Mouse (Mus musculus) heart, embryonic 10.5 days (tissue): Measurements from ENCODE around the gene Hbb-bt. TPM values are rescaled to one million over a fixed set of nuclear protein-coding genes. Genes with fewer than 3 reads are reported as not detected.
"Not testable (repeated sequence)": the region's sequence is repeated elsewhere in the genome, so short reads cannot be mapped to it uniquely, and the experiment has no call there.

Experiments
- DNase-seq: peaks from one replicate; pipeline ENCODE4 v3.0.0-alpha.2; 2017; ENCODE audit warnings: low spot score
- H3K27ac ChIP-seq: fragments of 300-500 bp; sonication (generic); 2 replicates; pipeline ENCODE4 v1.5.1; 2016; ENCODE audit warnings: mild to moderate bottlenecking
- H3K27me3 ChIP-seq: fragments of 300-500 bp; sonication (generic); 2 replicates; pipeline ENCODE4 v1.6.1; 2016; ENCODE audit warnings: mild to moderate bottlenecking; ENCODE audit not compliant: poor library complexity, insufficient read depth, severe bottlenecking
- H3K36me3 ChIP-seq: fragments of 300-500 bp; sonication (generic); 2 replicates; pipeline ENCODE4 v1.6.1; 2016; ENCODE audit warnings: mild to moderate bottlenecking, moderate library complexity
- H3K4me1 ChIP-seq: fragments of 300-500 bp; sonication (generic); 2 replicates; pipeline ENCODE4 v1.6.1; 2016; ENCODE audit warnings: mild to moderate bottlenecking
- H3K4me3 ChIP-seq: fragments of 300-500 bp; sonication (generic); 2 replicates; pipeline ENCODE4 v1.5.1; 2016; ENCODE audit warnings: mild to moderate bottlenecking, moderate library complexity
- H3K9me3 ChIP-seq: fragments of 300-500 bp; sonication (generic); 2 replicates; pipeline ENCODE4 v1.6.1; 2016; ENCODE audit warnings: mild to moderate bottlenecking, moderate library complexity
- WGBS: fragments of 180-500 bp; shearing (Covaris S2); methylation state at CpG from one replicate; pipeline ENCODE4 v1.1.7; 2016; 5-methylcytosine and 5-hydroxymethylcytosine counted together
- polyA plus RNA-seq: library from polyadenylated mRNA; unstranded; fragments of >200 nt; fragmentation: Nextera tagmentation; extraction: Ambion mirVana; gene quantifications from 2 replicates; pipeline ENCODE4 v1.2.1, GENCODE M21; 2016

Gene Hbb-bt
- polyA plus RNA-seq, 1 experiment from 2014 or later, result 442 TPM

GRCm38 (mm10) chr7:103792669-103793388 is 21.0 kb downstream of the Hbb-bt start:
- H3K27me3 ChIP-seq, result no peaks in the 10 kb centered on the region
- no peak overlapping the region for H3K4me3 ChIP-seq
- H3K36me3 ChIP-seq, result no peaks in the 10 kb centered on the region
- no peak overlapping the region for H3K27ac ChIP-seq
- WGBS, result 16% methylated on average over 4 of the region's 4 CpGs
- no peak for DNase-seq
- no peaks in the 10 kb centered on the region for H3K9me3 ChIP-seq
- no peaks in the 10 kb centered on the region for H3K4me1 ChIP-seq

GRCm38 (mm10) chr7:103791721-103792120 is 22.1 kb downstream of the Hbb-bt start, which contains the start of gene Olfr67:
Gene Olfr67, minus strand, starts transcription at chr7:103791821.
- Histone ChIP-seq H3K36me3 (no peaks in the 10 kb centered on the region), H3K27me3 (no peaks in the 10 kb centered on the region)
- WGBS, result 80% methylated on average over 3 of the region's 3 CpGs

GRCm38 (mm10) chr7:103779598-103779997 is 34.2 kb downstream of the Hbb-bt start, which contains the start of gene Olfr68:
Gene Olfr68, minus strand, starts transcription at chr7:103779698.
- no peak within 1 kb of the TSS for H3K4me3 ChIP-seq
- H3K4me1 ChIP-seq, result no peaks in the 10 kb centered on the region
- H3K9me3 ChIP-seq, result no peaks in the 10 kb centered on the region
- no peaks in the 10 kb centered on the region for H3K36me3 ChIP-seq
- H3K27me3 ChIP-seq, result no peaks in the 10 kb centered on the region
- no peak within 1 kb of the TSS for H3K27ac ChIP-seq
- WGBS, result 80% methylated on average over 3 of the region's 3 CpGs
- no peak for DNase-seq

More at GRCm38 (mm10) chr7:103791721-103792120, 22.1 kb downstream of the Hbb-bt start, which contains the start of gene Olfr67:
- H3K9me3 ChIP-seq, result no peaks in the 10 kb centered on the region
- H3K4me1 ChIP-seq, result no peaks in the 10 kb centered on the region
- H3K27ac ChIP-seq, result no peak within 1 kb of the TSS
- DNase-seq, result no peak
- no peak within 1 kb of the TSS for H3K4me3 ChIP-seq

- H3K27ac ChIP-seq, DNase-seq, H3K4me1 ChIP-seq, H3K9me3 ChIP-seq, H3K27me3 ChIP-seq, H3K36me3 ChIP-seq, H3K4me3 ChIP-seq: not testable (repeated sequence)
- WGBS, result 62% methylated on average over 4 of the region's 4 CpGs
These were observed 36.1 kb downstream of the Hbb-bt start for GRCm38 (mm10) chr7:103777652-103778051.

GRCm38 (mm10) chr7:103771494-103771893 is 42.3 kb downstream of the Hbb-bt start, which contains the start of gene Olfr69:
Gene Olfr69, minus strand, starts transcription at chr7:103771594.
- H3K9me3 ChIP-seq, result no peaks in the 10 kb centered on the region
- no peaks in the 10 kb centered on the region for H3K36me3 ChIP-seq
- H3K4me3 ChIP-seq, result no peak within 1 kb of the TSS
- H3K27ac ChIP-seq, result no peak within 1 kb of the TSS
- DNase-seq, result no peak
- WGBS, result 71% methylated on average over 2 of the region's 2 CpGs
- no peaks in the 10 kb centered on the region for H3K4me1 ChIP-seq
- H3K27me3 ChIP-seq, result no peaks in the 10 kb centered on the region

GRCm38 (mm10) chr7:103767687-103768086 is 46.1 kb downstream of the Hbb-bt start:
- WGBS, result 70% methylated on average over 6 of the region's 6 CpGs
- H3K36me3 ChIP-seq, H3K27me3 ChIP-seq, H3K27ac ChIP-seq, DNase-seq, H3K9me3 ChIP-seq, H3K4me1 ChIP-seq, H3K4me3 ChIP-seq: not testable (repeated sequence)

Other genes starting within 250 kb of the Hbb-bt start
- not detected in 2 replicates for gene Olfr616, start 244.9 kb downstream of the Hbb-bt start, polyA plus RNA-seq
- gene Olfr617, start 240.9 kb downstream of the Hbb-bt start, polyA plus RNA-seq, result not detected in 2 replicates
- gene Olfr618, start 223.9 kb downstream of the Hbb-bt start, polyA plus RNA-seq, result not detected in 2 replicates
- gene Olfr619, start 213.4 kb downstream of the Hbb-bt start, polyA plus RNA-seq, result not detected in 2 replicates
- gene Olfr620, start 201.5 kb downstream of the Hbb-bt start, polyA plus RNA-seq, result not detected in 2 replicates
- gene Olfr622, start 171.3 kb downstream of the Hbb-bt start, polyA plus RNA-seq, result not detected in 2 replicates
- gene Olfr623, start 150.3 kb downstream of the Hbb-bt start, polyA plus RNA-seq, result not detected in 2 replicates
- gene Olfr624, start 142.8 kb downstream of the Hbb-bt start, polyA plus RNA-seq, result not detected in 2 replicates
- gene Olfr625-ps1, start 131.3 kb downstream of the Hbb-bt start, polyA plus RNA-seq, result not detected in 2 replicates
- not detected in 2 replicates for gene Olfr243, start 99.3 kb downstream of the Hbb-bt start, polyA plus RNA-seq
- gene Olfr628, start 83.6 kb downstream of the Hbb-bt start, polyA plus RNA-seq, result not detected in 2 replicates
- not detected in 2 replicates for gene Olfr629, start 69.1 kb downstream of the Hbb-bt start, polyA plus RNA-seq
- gene Olfr630, start 56.7 kb downstream of the Hbb-bt start, polyA plus RNA-seq, result not detected in 2 replicates
- not detected in 2 replicates for gene Olfr69, start 42.4 kb downstream of the Hbb-bt start, polyA plus RNA-seq
- not detected in 2 replicates for gene Olfr68, start 34.3 kb downstream of the Hbb-bt start, polyA plus RNA-seq
- not detected in 2 replicates for gene Olfr67, start 22.2 kb downstream of the Hbb-bt start, polyA plus RNA-seq
- 173 and 274 TPM in 2 replicates for gene Hbb-bs, start 14.1 kb upstream of the Hbb-bt start, polyA plus RNA-seq
- 0.28 and 1.2 TPM in 2 replicates for gene Hbb-bh2, start 26.5 kb upstream of the Hbb-bt start, polyA plus RNA-seq
- gene Hbb-bh1, start 29.2 kb upstream of the Hbb-bt start, polyA plus RNA-seq, result 8,898 and 9,884 TPM in 2 replicates
- gene Hbb-y, start 39.2 kb upstream of the Hbb-bt start, polyA plus RNA-seq, result 17,516 and 23,478 TPM in 2 replicates
- not detected in 2 replicates for gene Olfr66, start 72.3 kb upstream of the Hbb-bt start, polyA plus RNA-seq
- gene Olfr64, start 80.5 kb upstream of the Hbb-bt start, polyA plus RNA-seq, result not detected in 2 replicates
- not detected in 2 replicates for gene Olfr65, start 89.5 kb upstream of the Hbb-bt start, polyA plus RNA-seq
- not detected in 2 replicates for gene Olfr631, start 114.8 kb upstream of the Hbb-bt start, polyA plus RNA-seq
- gene Olfr632, start 120.4 kb upstream of the Hbb-bt start, polyA plus RNA-seq, result not detected in 2 replicates
- not detected in 2 replicates for gene Olfr633, start 130.4 kb upstream of the Hbb-bt start, polyA plus RNA-seq
- not detected in 2 replicates for gene Olfr635, start 157.2 kb upstream of the Hbb-bt start, polyA plus RNA-seq
- not detected in 2 replicates for gene Olfr638, start 184.8 kb upstream of the Hbb-bt start, polyA plus RNA-seq
- not detected in 2 replicates for gene Olfr639, start 203.3 kb upstream of the Hbb-bt start, polyA plus RNA-seq
- not detected in 2 replicates for gene Olfr640, start 211.6 kb upstream of the Hbb-bt start, polyA plus RNA-seq
- not detected in 2 replicates for gene Olfr641, start 221.4 kb upstream of the Hbb-bt start, polyA plus RNA-seq
- gene Olfr642, start 238.7 kb upstream of the Hbb-bt start, polyA plus RNA-seq, result not detected in 2 replicates
- gene 4930516K23Rik, start 247.4 kb upstream of the Hbb-bt start, polyA plus RNA-seq, result not detected in 2 replicates